Mouse (Mus musculus): ENCODE data around the gene H6pd. TPM values are rescaled to one million over a fixed set of nuclear protein-coding genes. Genes with fewer than 3 reads are reported as not detected.
"Not testable (repeated sequence)": the region's sequence is repeated elsewhere in the genome, so short reads cannot be mapped to it uniquely, and the experiment has no call there.

Gene H6pd
- 10 to 100 TPM; 43.2 to 49.2 TPM for total RNA-seq (2021)
- long read RNA-seq, experiment 1, full-length matches to known transcripts, result 6 of 20 reads
- long read RNA-seq, experiment 1, partial matches to known transcripts, result 0 of 20 reads
- long read RNA-seq, experiment 1, other reads (novel, unspliced or antisense), result 14 of 20 reads
- long read RNA-seq, experiment 2, full-length matches to known transcripts, result 10 of 27 reads
- long read RNA-seq, experiment 2, partial matches to known transcripts, result 1 of 27 reads
- long read RNA-seq, experiment 2, other reads (novel, unspliced or antisense), result 16 of 27 reads

- DNase-seq, result peak; percentile 95
These were observed at the start of gene H6pd for GRCm38 (mm10) chr4:150008853-150009586. Gene H6pd (minus strand): TSS chr4:150009023.

GRCm38 (mm10) chr4:150057722-150058121 lies 48.9 kb upstream of the H6pd start:
- no peak for DNase-seq

GRCm38 (mm10) chr4:150056171-150056570 lies 47.3 kb upstream of the H6pd start:
- DNase-seq, result no peak

- no peak for DNase-seq
These were observed 43.6 kb upstream of the H6pd start for GRCm38 (mm10) chr4:150052380-150052779.

GRCm38 (mm10) chr4:150051514-150051913 lies 42.7 kb upstream of the H6pd start:
- no peak for DNase-seq

GRCm38 (mm10) chr4:150049564-150050226 lies 40.9 kb upstream of the H6pd start:
- no peak for DNase-seq

GRCm38 (mm10) chr4:150049157-150049513 lies 40.3 kb upstream of the H6pd start:
- DNase-seq, result no peak

GRCm38 (mm10) chr4:150048478-150049156 lies 39.8 kb upstream of the H6pd start:
- DNase-seq, result no peak

GRCm38 (mm10) chr4:150048038-150048437 lies 39.2 kb upstream of the H6pd start:
- DNase-seq, result no peak

- no peak for DNase-seq
These were observed 34.8 kb upstream of the H6pd start for GRCm38 (mm10) chr4:150043591-150043990.

- no peak for DNase-seq
These were observed 32.7 kb upstream of the H6pd start for GRCm38 (mm10) chr4:150041346-150042110.

GRCm38 (mm10) chr4:150040856-150041255 lies 32.0 kb upstream of the H6pd start:
- DNase-seq, result not testable (repeated sequence)

GRCm38 (mm10) chr4:150040003-150040581 lies 31.3 kb upstream of the H6pd start:
- no peak for DNase-seq

- DNase-seq, result no peak
These were observed 29.7 kb upstream of the H6pd start for GRCm38 (mm10) chr4:150038533-150038932.

- no peak for DNase-seq
These were observed 27.3 kb upstream of the H6pd start for GRCm38 (mm10) chr4:150036094-150036493.

GRCm38 (mm10) chr4:150035280-150035679 lies 26.5 kb upstream of the H6pd start:
- DNase-seq, result peak; percentile 70

GRCm38 (mm10) chr4:150033261-150033671 lies 24.4 kb upstream of the H6pd start:
- DNase-seq, result no peak

- no peak for DNase-seq
These were observed 22.5 kb upstream of the H6pd start for GRCm38 (mm10) chr4:150031234-150031890.

GRCm38 (mm10) chr4:150030449-150031233 lies 21.8 kb upstream of the H6pd start:
- DNase-seq, result no peak

- no peak for DNase-seq
These were observed 21.1 kb upstream of the H6pd start for GRCm38 (mm10) chr4:150029885-150030284.

Data from gastrocnemius, postnatal 25 days (tissue).